Mouse (Mus musculus) brain, embryonic 14.5 days (tissue): Measurements from ENCODE around the gene Csad.

Experiments
- CTCF ChIP-seq: fragments of 200-500 bp; IDR thresholded peaks from 2 replicates; pipeline ENCODE4 v1.5.1; 2012; ENCODE audit warnings: inconsistent platforms, mild to moderate bottlenecking, moderate library complexity, borderline replicate concordance; ENCODE audit not compliant: insufficient read depth, insufficient read length; ENCODE audit errors: extremely low read depth
- POLR2A ChIP-seq: fragments of 200-500 bp; IDR thresholded peaks from 2 replicates; pipeline ENCODE4 v1.6.1; 2012; ENCODE audit warnings: mild to moderate bottlenecking, inconsistent platforms, borderline replicate concordance; ENCODE audit not compliant: poor library complexity, insufficient read depth, insufficient read length, severe bottlenecking; ENCODE audit errors: extremely low read depth

DNA sequence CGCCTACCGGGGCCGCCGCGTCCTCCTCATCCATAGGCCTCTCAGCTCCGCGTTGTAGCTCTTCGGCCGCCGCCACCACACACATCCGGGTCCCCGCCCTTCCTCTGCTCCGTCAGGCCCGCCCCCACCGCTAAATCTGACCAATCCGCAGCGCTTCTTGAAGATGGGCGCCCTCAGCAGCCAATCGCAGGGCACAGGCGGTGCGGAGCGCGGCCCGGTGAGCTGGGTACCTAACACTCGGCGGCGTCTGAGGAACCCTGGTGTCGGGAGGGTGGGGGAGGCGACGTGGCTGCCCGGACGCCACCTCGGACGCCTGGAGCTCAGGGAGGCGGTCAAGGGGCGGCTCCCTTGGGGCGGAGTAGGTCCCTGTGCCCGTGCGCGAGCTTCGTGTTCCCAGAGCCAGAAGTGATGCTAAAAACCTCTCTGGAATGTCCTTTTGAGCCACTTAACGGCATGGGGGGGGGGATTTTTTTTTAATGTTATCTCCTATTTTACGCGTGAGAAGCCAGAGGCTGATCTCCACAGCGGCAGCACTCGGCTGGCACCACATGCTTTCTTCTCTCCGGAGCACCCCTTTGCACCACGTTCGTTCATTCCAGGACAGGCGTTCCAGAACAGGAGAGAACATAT, 68.3 kb downstream of the Csad start, which contains the start of gene Spryd3:
- TF ChIP-seq CTCF (no peak), POLR2A (peak; percentile 76; the same call in 1 of the 2 replicates)
